Mouse (Mus musculus): ENCODE measurements around the gene Rph3a. TPM values are rescaled to one million over a fixed set of nuclear protein-coding genes. Genes with fewer than 3 reads are reported as not detected.

Rph3a gene
- polyA plus RNA-seq, 1 experiment from 2014 or later = 0.03 TPM

DNA sequence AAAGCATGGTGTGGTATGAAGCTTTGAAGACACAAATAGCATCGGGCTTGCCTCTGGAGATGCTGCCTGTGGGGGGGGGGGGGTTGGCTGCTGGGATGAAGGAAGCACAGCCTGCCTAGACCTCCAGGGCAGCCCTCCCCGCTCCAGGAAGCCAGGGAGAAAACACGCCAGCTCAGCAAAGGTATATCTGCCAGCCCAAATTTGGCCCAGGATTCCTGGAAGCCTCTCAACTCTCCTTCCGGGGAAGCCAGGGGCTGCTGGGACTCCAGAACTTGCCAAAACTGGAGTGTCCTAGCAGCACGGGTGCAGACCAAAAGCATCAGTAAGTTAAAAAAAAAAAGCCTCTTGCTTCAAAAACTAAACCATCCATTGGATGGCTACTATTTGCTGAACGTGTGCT lies 37.6 kb downstream of the Rph3a start:
- H3K9me3 ChIP-seq (replicated peaks) = no peaks in the 10 kb centered on the region
- H3K27ac ChIP-seq (replicated peaks) = no peak overlapping the region
- no peak overlapping the region for H3K9ac ChIP-seq
- no peaks in the 10 kb centered on the region for H3K4me1 ChIP-seq (replicated peaks)
- no peak overlapping the region for H3K4me3 ChIP-seq (replicated peaks)
- no peaks in the 10 kb centered on the region for H3K36me3 ChIP-seq (replicated peaks)
- H3K4me2 ChIP-seq = no peak overlapping the region
- ATAC-seq (ENCODE audit: insufficient read depth) = no peak
- 55% methylated on average over 6 of the region's 6 CpGs for WGBS (ENCODE audit: insufficient replicate concordance)
- no peaks in the 10 kb centered on the region for H3K27me3 ChIP-seq

DNA sequence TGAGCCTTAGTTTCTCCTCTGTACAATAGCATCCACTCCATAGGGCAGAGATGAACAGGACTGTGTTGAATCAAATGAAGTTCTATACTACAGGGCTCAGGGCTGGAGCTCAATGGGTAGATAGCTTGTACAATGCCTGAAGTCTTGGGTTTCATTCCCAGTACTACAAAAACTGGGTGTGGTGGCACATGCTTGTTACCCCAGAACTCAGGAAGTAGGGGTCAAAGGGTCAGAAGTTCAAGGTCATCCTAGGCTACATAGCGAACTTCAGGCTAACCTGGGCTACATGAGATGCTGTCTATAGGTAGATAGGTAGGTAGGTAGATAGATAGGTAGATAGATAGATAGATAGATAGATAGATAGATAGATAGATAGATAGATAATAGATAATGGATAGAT lies 38.6 kb downstream of the Rph3a start:
- Histone ChIP-seq H3K4me2 (no peak overlapping the region), H3K9me3 (replicated peaks) (no peaks in the 10 kb centered on the region), H3K36me3 (replicated peaks) (no peaks in the 10 kb centered on the region), H3K9ac (no peak overlapping the region), H3K27me3 (no peaks in the 10 kb centered on the region), H3K4me3 (replicated peaks) (no peak overlapping the region), H3K27ac (replicated peaks) (no peak overlapping the region), H3K4me1 (replicated peaks) (no peaks in the 10 kb centered on the region)
- no peak for ATAC-seq (ENCODE audit: insufficient read depth)
- WGBS (ENCODE audit: insufficient replicate concordance) = 64% methylated on average over 1 of the region's 1 CpGs

DNA sequence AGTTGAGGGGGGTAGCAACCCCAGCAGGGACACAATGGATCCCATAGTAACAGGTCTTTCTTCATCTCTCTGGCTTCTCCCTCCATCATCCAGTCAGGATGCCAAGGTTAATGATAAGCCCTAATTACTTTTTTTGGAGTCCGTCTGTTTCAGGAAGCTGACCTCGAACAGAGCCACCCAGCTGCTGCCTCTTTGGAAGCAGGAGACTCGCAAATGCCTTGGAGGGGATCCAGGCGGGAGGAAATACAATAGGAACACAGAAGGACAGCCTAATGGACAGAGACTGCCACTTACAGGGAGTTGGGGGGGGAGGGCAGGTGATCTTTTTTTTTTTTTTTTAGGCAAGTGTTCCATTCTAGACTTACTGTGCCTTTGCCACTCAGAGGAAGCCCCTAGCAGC lies 40.2 kb downstream of the Rph3a start:
- WGBS (ENCODE audit: insufficient replicate concordance) = 33% methylated on average over 4 of the region's 4 CpGs
- ATAC-seq (ENCODE audit: insufficient read depth) = no peak

DNA sequence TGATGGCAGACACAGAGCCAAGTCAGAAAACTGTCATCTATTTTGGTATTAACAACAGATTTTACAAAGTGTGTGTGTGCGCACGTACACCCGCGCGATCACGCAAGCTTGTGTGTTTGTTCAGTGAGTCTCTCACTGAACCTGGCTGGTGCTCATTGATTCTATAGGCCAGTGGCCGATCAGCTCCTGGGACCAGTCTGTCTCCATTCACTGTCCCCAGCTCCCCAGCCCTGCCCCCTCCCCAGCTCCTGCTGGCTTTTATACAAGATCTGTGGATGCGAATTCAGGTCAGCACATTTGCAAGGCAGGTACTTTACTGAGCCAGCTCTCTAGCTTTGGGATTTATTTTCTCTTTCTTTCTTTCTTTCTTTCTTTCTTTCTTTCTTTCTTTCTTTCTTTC lies 41.1 kb downstream of the Rph3a start:
- no peak overlapping the region for H3K9ac ChIP-seq
- no peak for ATAC-seq (ENCODE audit: insufficient read depth)
- no peaks in the 10 kb centered on the region for H3K9me3 ChIP-seq (replicated peaks)
- no peaks in the 10 kb centered on the region for H3K4me1 ChIP-seq (replicated peaks)
- no peaks in the 10 kb centered on the region for H3K27me3 ChIP-seq
- H3K36me3 ChIP-seq (replicated peaks) = no peaks in the 10 kb centered on the region
- H3K4me2 ChIP-seq = no peak overlapping the region
- no peak overlapping the region for H3K27ac ChIP-seq (replicated peaks)
- 82% methylated on average over 8 of the region's 8 CpGs for WGBS (ENCODE audit: insufficient replicate concordance)
- no peak overlapping the region for H3K4me3 ChIP-seq (replicated peaks)

More for the DNA sequence above, 40.2 kb downstream of the Rph3a start:
- Histone ChIP-seq H3K36me3 (replicated peaks) (no peaks in the 10 kb centered on the region), H3K27ac (replicated peaks) (no peak overlapping the region), H3K4me1 (replicated peaks) (no peaks in the 10 kb centered on the region), H3K9me3 (replicated peaks) (no peaks in the 10 kb centered on the region), H3K9ac (no peak overlapping the region), H3K27me3 (no peaks in the 10 kb centered on the region), H3K4me2 (no peak overlapping the region), H3K4me3 (replicated peaks) (no peak overlapping the region)

DNA sequence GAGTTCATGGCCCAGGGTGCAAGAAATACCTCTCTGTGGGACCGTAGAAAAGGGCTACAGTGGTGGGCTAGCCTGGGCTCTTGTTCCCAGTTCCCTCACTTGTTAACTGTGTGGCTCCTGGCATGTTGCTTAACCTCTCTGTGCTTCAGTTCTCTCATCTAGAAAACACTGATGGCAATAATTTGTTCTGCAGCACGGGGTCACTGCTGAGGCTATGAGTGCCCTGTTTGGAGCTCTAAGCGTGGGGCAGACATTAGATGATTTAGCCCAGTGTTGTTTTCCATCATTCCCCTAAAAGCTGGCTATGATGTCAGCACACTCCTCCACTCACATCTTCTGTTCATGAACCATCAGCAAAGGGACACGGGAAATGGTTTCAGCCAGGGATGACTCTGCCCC lies 41.8 kb downstream of the Rph3a start:
- Histone ChIP-seq H3K4me2 (no peak overlapping the region), H3K4me3 (replicated peaks) (no peak overlapping the region), H3K27me3 (no peaks in the 10 kb centered on the region), H3K9ac (no peak overlapping the region), H3K9me3 (replicated peaks) (no peaks in the 10 kb centered on the region), H3K4me1 (replicated peaks) (no peaks in the 10 kb centered on the region), H3K36me3 (replicated peaks) (no peaks in the 10 kb centered on the region), H3K27ac (replicated peaks) (no peak overlapping the region)
- WGBS (ENCODE audit: insufficient replicate concordance) = 55% methylated on average over 4 of the region's 4 CpGs
- no peak for ATAC-seq (ENCODE audit: insufficient read depth)

DNA sequence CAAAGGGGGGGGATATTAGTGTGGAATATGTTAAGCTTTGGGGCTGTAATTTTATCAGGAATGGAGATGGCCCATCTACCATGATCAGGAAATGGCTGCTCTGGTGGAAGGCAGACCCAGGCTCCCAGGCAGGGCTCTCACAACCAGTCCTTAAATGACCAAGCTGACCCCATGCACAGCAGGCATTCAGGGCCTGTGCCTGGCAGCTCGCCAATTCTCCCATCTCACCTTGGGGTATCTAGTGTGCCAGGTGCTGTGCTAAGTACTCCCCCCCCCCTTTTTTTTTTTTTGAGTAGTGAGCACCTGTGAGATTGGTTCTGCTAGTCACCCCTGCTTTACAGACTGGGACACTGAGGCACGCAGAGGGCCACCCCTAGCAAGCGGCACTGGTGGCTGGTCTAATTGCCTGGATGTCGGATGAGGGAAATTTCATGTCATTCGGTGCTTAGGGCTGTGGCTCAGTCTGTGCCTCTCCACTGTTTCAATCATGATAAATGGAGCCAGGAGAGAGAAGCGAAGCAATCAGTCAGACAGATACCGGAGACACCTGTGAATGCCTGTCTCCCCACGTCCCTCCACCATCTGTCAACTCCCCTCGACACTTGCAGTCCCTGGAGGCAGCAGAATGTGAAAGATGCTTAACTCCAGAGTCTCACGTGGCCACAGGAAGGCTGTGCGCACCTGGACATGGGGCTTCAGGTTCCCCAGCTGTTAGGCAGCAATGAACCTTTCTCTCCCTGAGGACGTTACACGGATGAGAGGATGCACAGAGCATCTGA lies 42.3 kb downstream of the Rph3a start:
- ATAC-seq (ENCODE audit: insufficient read depth) = no peak
- H3K27me3 ChIP-seq = no peaks in the 10 kb centered on the region
- no peaks in the 10 kb centered on the region for H3K9me3 ChIP-seq (replicated peaks)
- H3K36me3 ChIP-seq (replicated peaks) = no peaks in the 10 kb centered on the region
- H3K4me2 ChIP-seq = no peak overlapping the region
- no peaks in the 10 kb centered on the region for H3K4me1 ChIP-seq (replicated peaks)
- WGBS (ENCODE audit: insufficient replicate concordance) = 63% methylated on average over 13 of the region's 13 CpGs
- no peak overlapping the region for H3K9ac ChIP-seq
- H3K4me3 ChIP-seq (replicated peaks) = no peak overlapping the region
- H3K27ac ChIP-seq (replicated peaks) = no peak overlapping the region

DNA sequence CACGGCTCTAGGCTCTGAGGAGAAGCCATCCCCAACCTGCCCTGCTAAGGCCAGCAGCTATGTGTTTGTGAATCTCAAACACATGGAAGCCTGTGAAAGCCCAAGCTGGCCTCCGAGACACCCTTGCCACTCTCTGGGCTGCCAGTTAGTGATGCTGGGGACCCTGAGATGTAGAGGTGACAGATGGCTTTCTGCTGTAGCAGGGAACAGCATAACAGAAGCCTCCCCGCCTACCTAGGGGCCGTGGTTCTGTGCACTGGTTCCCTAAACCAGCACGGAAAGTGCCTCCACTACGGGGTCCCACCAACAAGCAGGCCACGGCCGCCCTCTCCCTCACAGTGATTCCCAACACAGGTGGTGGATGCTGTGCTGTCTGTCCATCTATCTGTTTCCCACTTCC lies 43.0 kb downstream of the Rph3a start:
- H3K4me1 ChIP-seq (replicated peaks) = no peaks in the 10 kb centered on the region
- no peak for ATAC-seq (ENCODE audit: insufficient read depth)
- no peaks in the 10 kb centered on the region for H3K9me3 ChIP-seq (replicated peaks)
- H3K27ac ChIP-seq (replicated peaks) = no peak overlapping the region
- H3K4me3 ChIP-seq (replicated peaks) = no peak overlapping the region
- H3K4me2 ChIP-seq = no peak overlapping the region
- no peaks in the 10 kb centered on the region for H3K36me3 ChIP-seq (replicated peaks)
- no peak overlapping the region for H3K9ac ChIP-seq
- WGBS (ENCODE audit: insufficient replicate concordance) = 61% methylated on average over 8 of the region's 8 CpGs
- no peaks in the 10 kb centered on the region for H3K27me3 ChIP-seq

DNA sequence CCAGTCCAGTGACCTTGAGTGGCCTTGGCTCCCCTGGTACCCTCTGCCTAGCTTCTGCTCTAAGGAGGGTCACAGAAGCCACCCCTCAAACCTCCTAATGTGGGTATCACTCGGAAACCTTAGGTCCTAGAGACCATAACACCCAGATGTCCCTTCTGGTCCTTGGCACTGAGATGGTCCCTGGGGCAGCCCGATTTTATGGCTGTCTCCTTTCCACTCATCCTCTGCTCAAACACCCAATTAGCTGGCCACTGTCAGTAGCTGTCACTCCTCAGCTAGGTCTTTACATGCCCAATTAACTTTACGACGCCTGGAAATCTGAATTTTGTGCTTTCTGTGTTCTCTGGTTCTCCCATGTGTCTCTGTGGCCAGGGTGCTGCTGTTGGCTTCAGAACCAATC lies 43.7 kb downstream of the Rph3a start:
- Histone ChIP-seq H3K9ac (no peak overlapping the region), H3K9me3 (replicated peaks) (no peaks in the 10 kb centered on the region), H3K4me1 (replicated peaks) (no peaks in the 10 kb centered on the region), H3K36me3 (replicated peaks) (no peaks in the 10 kb centered on the region), H3K27ac (replicated peaks) (no peak overlapping the region), H3K4me2 (no peak overlapping the region), H3K27me3 (no peaks in the 10 kb centered on the region), H3K4me3 (replicated peaks) (no peak overlapping the region)
- WGBS (ENCODE audit: insufficient replicate concordance) = 55% methylated on average over 4 of the region's 4 CpGs
- no peak for ATAC-seq (ENCODE audit: insufficient read depth)

DNA sequence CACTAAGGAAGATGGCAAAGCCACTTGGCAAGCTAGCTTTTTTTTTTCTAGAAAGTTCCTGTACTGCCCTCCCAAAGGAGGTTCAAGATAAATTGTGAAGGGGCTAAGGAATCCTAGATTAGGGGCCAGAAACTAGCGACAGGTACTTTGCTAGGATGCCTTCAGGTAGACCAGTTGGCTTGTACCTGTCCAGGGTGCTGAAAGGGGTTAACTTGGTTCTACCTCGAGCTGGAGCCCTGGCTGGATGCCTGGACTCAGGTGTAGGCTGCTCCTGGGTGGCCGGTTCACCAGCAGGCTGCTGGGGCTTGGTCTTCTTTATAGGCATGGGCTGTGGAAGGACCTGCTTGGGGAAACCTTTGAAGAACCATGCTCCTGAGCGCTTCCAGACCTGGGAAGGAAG lies 48.9 kb downstream of the Rph3a start:
- Histone ChIP-seq H3K4me1 (replicated peaks) (no peaks in the 10 kb centered on the region), H3K9ac (no peak overlapping the region), H3K27me3 (no peaks in the 10 kb centered on the region), H3K4me3 (replicated peaks) (no peak overlapping the region), H3K4me2 (no peak overlapping the region), H3K27ac (replicated peaks) (no peak overlapping the region), H3K36me3 (replicated peaks) (no peaks in the 10 kb centered on the region), H3K9me3 (replicated peaks) (no peaks in the 10 kb centered on the region)
- no peak for ATAC-seq (ENCODE audit: insufficient read depth)
- WGBS (ENCODE audit: insufficient replicate concordance) = 29% methylated on average over 4 of the region's 4 CpGs

DNA sequence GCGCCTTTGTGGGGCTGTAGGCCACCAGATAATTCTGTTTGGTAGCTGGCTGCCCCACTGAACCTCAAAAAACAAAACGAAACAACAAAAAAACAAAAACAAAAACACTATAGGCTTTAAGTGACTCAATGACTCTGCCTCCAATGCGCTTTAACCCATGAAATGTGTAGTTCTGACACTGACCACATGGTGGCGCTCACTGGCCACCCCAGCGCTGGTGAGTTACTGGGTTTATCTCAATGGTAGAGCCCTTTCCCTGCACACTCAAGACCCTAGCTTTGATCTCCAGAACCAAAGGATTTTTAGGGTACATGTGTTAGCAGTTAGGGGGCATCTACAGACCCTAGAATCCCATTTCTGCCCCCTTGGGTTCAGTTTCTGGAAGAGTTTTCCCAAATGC lies 55.9 kb downstream of the Rph3a start:
- ATAC-seq (ENCODE audit: insufficient read depth) = no peak
- Histone ChIP-seq H3K27me3 (no peaks in the 10 kb centered on the region), H3K4me1 (replicated peaks) (no peaks in the 10 kb centered on the region), H3K9me3 (replicated peaks) (no peaks in the 10 kb centered on the region), H3K27ac (replicated peaks) (no peak overlapping the region), H3K4me3 (replicated peaks) (no peak overlapping the region), H3K9ac (no peak overlapping the region), H3K4me2 (no peak overlapping the region), H3K36me3 (replicated peaks) (no peaks in the 10 kb centered on the region)
- 17% methylated on average over 5 of the region's 5 CpGs for WGBS (ENCODE audit: insufficient replicate concordance)

DNA sequence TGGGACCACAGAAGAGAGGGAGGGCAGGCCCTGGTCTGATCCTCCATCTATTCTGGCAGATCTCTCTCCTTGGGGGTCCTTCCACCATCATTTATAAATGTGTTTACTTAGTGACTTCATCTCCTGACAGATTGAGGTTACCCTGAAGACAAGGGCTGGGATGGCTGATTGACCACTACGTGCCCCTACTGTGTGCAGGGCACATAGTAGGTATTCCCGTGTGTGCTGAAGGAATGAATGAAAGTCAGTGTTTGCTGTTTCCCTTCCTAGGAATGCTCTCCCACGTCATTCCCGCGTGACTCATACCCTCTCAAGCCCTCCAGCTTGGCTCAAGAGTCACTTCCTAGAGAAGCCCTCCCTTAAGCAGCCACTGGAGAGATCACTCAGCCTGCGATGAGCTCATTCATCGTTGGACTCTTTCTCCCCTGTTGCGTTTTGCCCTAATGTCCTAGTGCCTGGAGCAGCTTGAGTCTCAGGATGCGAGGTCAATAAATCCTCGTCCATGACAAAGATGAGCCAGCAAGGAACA lies 57.6 kb downstream of the Rph3a start:
- H3K4me3 ChIP-seq (replicated peaks) = no peak overlapping the region
- H3K9ac ChIP-seq = no peak overlapping the region
- H3K9me3 ChIP-seq (replicated peaks) = no peaks in the 10 kb centered on the region
- ATAC-seq (ENCODE audit: insufficient read depth) = no peak
- H3K4me2 ChIP-seq = no peak overlapping the region
- no peak overlapping the region for H3K27ac ChIP-seq (replicated peaks)
- H3K4me1 ChIP-seq (replicated peaks) = no peaks in the 10 kb centered on the region
- no peaks in the 10 kb centered on the region for H3K27me3 ChIP-seq
- H3K36me3 ChIP-seq (replicated peaks) = no peaks in the 10 kb centered on the region
- 52% methylated on average over 10 of the region's 10 CpGs for WGBS (ENCODE audit: insufficient replicate concordance)

DNA sequence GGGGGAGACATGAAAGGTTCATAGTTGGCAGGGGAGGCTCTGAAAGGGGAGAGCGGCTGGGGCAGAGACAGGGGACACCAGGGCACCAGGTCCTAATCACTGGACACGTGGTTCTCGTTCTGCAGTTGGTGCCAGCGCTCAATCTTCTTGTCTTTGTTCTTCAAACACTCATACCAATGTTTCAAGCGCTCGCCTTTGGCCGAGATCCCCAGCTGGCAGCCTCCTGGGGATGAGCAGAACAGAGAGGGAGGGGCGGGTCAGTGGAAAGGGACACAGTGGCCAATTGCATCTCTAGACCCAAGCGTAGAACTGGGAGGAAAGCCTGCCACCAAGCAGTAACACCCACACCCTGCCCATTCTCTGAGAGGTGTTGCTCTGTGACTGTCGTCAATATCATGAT lies 67.8 kb downstream of the Rph3a start:
- no peaks in the 10 kb centered on the region for H3K36me3 ChIP-seq (replicated peaks)
- no peak overlapping the region for H3K27ac ChIP-seq (replicated peaks)

More for the DNA sequence above, 67.8 kb downstream of the Rph3a start:
- H3K4me1 ChIP-seq (replicated peaks) = no peaks in the 10 kb centered on the region
- no peaks in the 10 kb centered on the region for H3K9me3 ChIP-seq (replicated peaks)
- WGBS (ENCODE audit: insufficient replicate concordance) = 62% methylated on average over 10 of the region's 10 CpGs
- H3K27me3 ChIP-seq = no peaks in the 10 kb centered on the region
- no peak overlapping the region for H3K9ac ChIP-seq
- ATAC-seq (ENCODE audit: insufficient read depth) = no peak
- no peak overlapping the region for H3K4me2 ChIP-seq
- no peak overlapping the region for H3K4me3 ChIP-seq (replicated peaks)
